Mouse (Mus musculus) limb, embryonic 14.5 days (tissue): ENCODE measurements around the gene Ubl7. TPM values are rescaled to one million over a fixed set of nuclear protein-coding genes. Genes with fewer than 3 reads are reported as not detected.

Source experiments
- ATAC-seq: fragments of 200-750 bp; cut with Nextera tagmentation; 2 replicates; pipeline ENCODE4 v1.8.0; 2017; ENCODE audit warnings: low read depth, moderate number of reproducible peaks, moderate TSS enrichment; ENCODE audit not compliant: low FRiP score
- DNase-seq: peaks from one replicate; pipeline ENCODE4 v3.0.0-alpha.2; 2015; ENCODE audit warnings: low spot score
- H3K27ac ChIP-seq: fragments of 300-500 bp; sonication (generic); replicated peaks from 2 replicates; pipeline ENCODE4 v1.5.1; 2014; ENCODE audit warnings: low read depth, mild to moderate bottlenecking, low read length, moderate library complexity, mixed read lengths
- H3K27me3 ChIP-seq: fragments of 300-500 bp; sonication (generic); 2 replicates; pipeline ENCODE4 v1.6.1; 2014; ENCODE audit warnings: low read length, mixed read lengths; ENCODE audit not compliant: control insufficient read depth, insufficient read depth
- H3K36me3 ChIP-seq: fragments of 300-500 bp; sonication (generic); 2 replicates; pipeline ENCODE4 v1.6.1; 2014; ENCODE audit warnings: mild to moderate bottlenecking, low read length, moderate library complexity, mixed read lengths; ENCODE audit not compliant: control insufficient read depth, insufficient read depth
- H3K4me1 ChIP-seq: fragments of 300-500 bp; sonication (generic); 2 replicates; pipeline ENCODE4 v1.6.1; 2014; ENCODE audit warnings: antibody characterized with exemption, low read length, mixed read lengths; ENCODE audit not compliant: control insufficient read depth, insufficient read depth
- H3K4me2 ChIP-seq: fragments of 300-500 bp; sonication (generic); replicated peaks from 2 replicates; pipeline ENCODE4 v1.6.1; 2014; ENCODE audit warnings: low read depth, mild to moderate bottlenecking, low read length, moderate library complexity; ENCODE audit not compliant: severe bottlenecking
- H3K4me3 ChIP-seq: fragments of 300-500 bp; sonication (generic); replicated peaks from 2 replicates; pipeline ENCODE4 v1.5.1; 2014; ENCODE audit warnings: low read length
- H3K9ac ChIP-seq: fragments of 300-500 bp; sonication (generic); 2 replicates; pipeline ENCODE4 v1.6.1; 2014; ENCODE audit warnings: mild to moderate bottlenecking, low read depth, low read length, moderate library complexity; ENCODE audit not compliant: severe bottlenecking
- H3K9me3 ChIP-seq: fragments of 300-500 bp; sonication (generic); 2 replicates; pipeline ENCODE4 v1.6.1; 2016; ENCODE audit warnings: low read length; ENCODE audit not compliant: control insufficient read depth
- POLR2A ChIP-seq: fragments of 200-500 bp; IDR thresholded peaks from 2 replicates; pipeline ENCODE4 v1.8.0; 2012; ENCODE audit warnings: inconsistent platforms, mild to moderate bottlenecking, moderate library complexity, borderline replicate concordance; ENCODE audit not compliant: insufficient read depth, insufficient read length; ENCODE audit errors: extremely low read depth
- WGBS: fragments of 180-500 bp; shearing (Covaris S2); extraction: QIAGEN DNeasy Blood & Tissue Kit; methylation state at CpG from one replicate; pipeline ENCODE4 v1.1.7; 2014; 5-methylcytosine and 5-hydroxymethylcytosine counted together
- polyA plus RNA-seq, 2 experiments: library from polyadenylated mRNA; depleted of rRNA in 1 of 2; stranded (reverse) in 1 of 2; unstranded in 1 of 2; fragments of >200 nt; fragmentation: Nextera tagmentation in 1 of 2; extraction: Ambion mirVana in 1 of 2; gene quantifications; 2 replicates each; pipeline versions ENCODE4 v1.2.1 to v1.2.3; 2012 to 2014

Ubl7 gene
- polyA plus RNA-seq, 2 experiments = 76.7 to 99.0 TPM

- no peak overlapping the region for H3K27ac ChIP-seq
- H3K27me3 ChIP-seq = no peaks in the 10 kb centered on the region
- no peak overlapping the region for H3K4me3 ChIP-seq
- peaks cover 25% of the 10 kb centered on the region for H3K4me1 ChIP-seq
- WGBS = 81% methylated on average over 8 of the region's 8 CpGs
- TF ChIP-seq POLR2A = no peak
- H3K9me3 ChIP-seq = no peaks in the 10 kb centered on the region
- H3K9ac ChIP-seq = no peak overlapping the region
- no peaks in the 10 kb centered on the region for H3K36me3 ChIP-seq
- no peak for DNase-seq
- no peak for ATAC-seq
- no peak overlapping the region for H3K4me2 ChIP-seq
Observed at GRCm38 (mm10) chr9:57968783-57969542, 58.2 kb downstream of the Ubl7 start.

GRCm38 (mm10) chr9:57969736-57970495 lies 59.1 kb downstream of the Ubl7 start:
- Histone ChIP-seq H3K9ac (no peak overlapping the region), H3K36me3 (no peaks in the 10 kb centered on the region), H3K4me2 (no peak overlapping the region), H3K9me3 (no peaks in the 10 kb centered on the region), H3K4me1 (peaks cover 25% of the 10 kb centered on the region), H3K27ac (no peak overlapping the region), H3K4me3 (no peak overlapping the region), H3K27me3 (no peaks in the 10 kb centered on the region)
- 69% methylated on average over 11 of the region's 11 CpGs for WGBS
- no peak for ATAC-seq
- TF ChIP-seq POLR2A = no peak
- DNase-seq = no peak

- no peaks in the 10 kb centered on the region for H3K9me3 ChIP-seq
Observed at GRCm38 (mm10) chr9:57971413-57971812, 60.6 kb downstream of the Ubl7 start.

GRCm38 (mm10) chr9:57972141-57972591 lies 61.4 kb downstream of the Ubl7 start:
- Histone ChIP-seq H3K9me3 (no peaks in the 10 kb centered on the region), H3K27ac (peak overlapping the region; percentile 44; the same call in 1 of the 2 replicates), H3K36me3 (no peaks in the 10 kb centered on the region), H3K4me3 (no peak overlapping the region), H3K4me2 (no peak overlapping the region), H3K4me1 (peaks cover 21% of the 10 kb centered on the region), H3K9ac (no peak overlapping the region), H3K27me3 (no peaks in the 10 kb centered on the region)
- ATAC-seq (no peak), DNase-seq (no peak)
- TF ChIP-seq POLR2A = no peak
- WGBS = 52% methylated on average over 9 of the region's 9 CpGs

More at GRCm38 (mm10) chr9:57971413-57971812, 60.6 kb downstream of the Ubl7 start:
- no peaks in the 10 kb centered on the region for H3K27me3 ChIP-seq
- H3K4me1 ChIP-seq = peaks cover 21% of the 10 kb centered on the region
- DNase-seq = no peak
- no peak for ATAC-seq
- no peak overlapping the region for H3K4me2 ChIP-seq
- H3K27ac ChIP-seq = no peak overlapping the region
- WGBS = 88% methylated on average over 5 of the region's 5 CpGs
- no peak for TF ChIP-seq POLR2A
- H3K9ac ChIP-seq = no peak overlapping the region
- H3K36me3 ChIP-seq = no peaks in the 10 kb centered on the region
- no peak overlapping the region for H3K4me3 ChIP-seq

GRCm38 (mm10) chr9:57972776-57973439 lies 62.1 kb downstream of the Ubl7 start:
- TF ChIP-seq POLR2A = no peak
- Histone ChIP-seq H3K27me3 (no peaks in the 10 kb centered on the region), H3K9me3 (no peaks in the 10 kb centered on the region), H3K9ac (no peak overlapping the region), H3K36me3 (no peaks in the 10 kb centered on the region), H3K4me2 (no peak overlapping the region), H3K4me3 (no peak overlapping the region), H3K4me1 (peaks cover 21% of the 10 kb centered on the region), H3K27ac (peak overlapping the region; percentile 44)
- peak; percentile 50; the same call in 1 of the 2 replicates for ATAC-seq
- peak; percentile 15 for DNase-seq
- 41% methylated on average over 9 of the region's 9 CpGs for WGBS
